Mouse (Mus musculus): ENCODE results near the gene Pnp.
"Not testable (repeated sequence)": the region's sequence is repeated elsewhere in the genome, so short reads cannot be mapped to it uniquely, and the experiment has no call there.

Gene Pnp

GRCm38 (mm10) chr14:50978451-50978850, 47.6 kb downstream of the Pnp start:
- not testable (repeated sequence) for DNase-seq

- peak; percentile 32 for DNase-seq
Observed at GRCm38 (mm10) chr14:50979631-50980030, 48.7 kb downstream of the Pnp start.

- no peak for DNase-seq
Observed at GRCm38 (mm10) chr14:50981207-50981606, 50.3 kb downstream of the Pnp start.

GRCm38 (mm10) chr14:50981837-50982236, 51.0 kb downstream of the Pnp start:
- no peak for DNase-seq

GRCm38 (mm10) chr14:50987668-50988067, 56.8 kb downstream of the Pnp start:
- no peak for DNase-seq

GRCm38 (mm10) chr14:50991037-50991436, 60.2 kb downstream of the Pnp start:
- DNase-seq: no peak

- no peak for DNase-seq
Observed at GRCm38 (mm10) chr14:50997088-50997487, 66.2 kb downstream of the Pnp start.

GRCm38 (mm10) chr14:50997999-50998666, 67.3 kb downstream of the Pnp start:
- DNase-seq: no peak

- no peak for DNase-seq
Observed at GRCm38 (mm10) chr14:51007152-51007801, 76.4 kb downstream of the Pnp start, which contains the start of gene Rnase10. TSS of gene Rnase10 (plus strand) at chr14:51007751.

GRCm38 (mm10) chr14:51007914-51008713, 77.2 kb downstream of the Pnp start:
- DNase-seq: peak; percentile 69

GRCm38 (mm10) chr14:51008781-51009180, 77.9 kb downstream of the Pnp start:
- DNase-seq: no peak

- DNase-seq: no peak
Observed at GRCm38 (mm10) chr14:51009572-51009971, 78.7 kb downstream of the Pnp start.

- not testable (repeated sequence) for DNase-seq
Observed at GRCm38 (mm10) chr14:51014724-51015123, 83.8 kb downstream of the Pnp start.

Data from kidney, postnatal 10 days (tissue).